Mouse (Mus musculus): Measurements from ENCODE around the gene Trim30d.

- no peak for TF ChIP-seq CTCF (IDR thresholded peaks at IDR 0.05; ENCODE audit: control insufficient read depth, insufficient read depth, insufficient replicate concordance, low read depth, low read length)
- TF ChIP-seq POLR2A (IDR thresholded peaks at IDR 0.05; ENCODE audit: control insufficient read depth, low read depth, low read length): no peak
Observed at GRCm38 (mm10) chr7:104549833-104550232, 42.2 kb upstream of the Trim30d start, which contains the start of gene Olfr651.
